Mouse (Mus musculus) embryonic facial prominence, embryonic 12.5 days (tissue): ENCODE measurements at regions not wholly inside any gene's neighbourhood (a gene's known extent, or its start where the extent isn't known, plus 50 kb on each side); places are given as distances from the start of the nearest gene placed in this dataset.

Source experiments
- ATAC-seq: fragments of 200-750 bp; cut with Nextera tagmentation; 2 replicates; pipeline ENCODE4 v1.8.0; 2017; ENCODE audit not compliant: insufficient number of reproducible peaks, insufficient read depth, low FRiP score, low TSS enrichment
- H3K27ac ChIP-seq: fragments of 300-500 bp; sonication (generic); 2 replicates; pipeline ENCODE4 v1.5.1; 2016; ENCODE audit warnings: mild to moderate bottlenecking
- H3K27me3 ChIP-seq: fragments of 300-500 bp; sonication (generic); 2 replicates; pipeline ENCODE4 v1.6.1; 2016; ENCODE audit warnings: mild to moderate bottlenecking, moderate library complexity
- H3K36me3 ChIP-seq: fragments of 300-500 bp; sonication (generic); 2 replicates; pipeline ENCODE4 v1.6.1; 2016; ENCODE audit warnings: mild to moderate bottlenecking
- H3K4me1 ChIP-seq: fragments of 300-500 bp; sonication (generic); 2 replicates; pipeline ENCODE4 v1.6.1; 2016
- H3K4me2 ChIP-seq: fragments of 300-500 bp; sonication (generic); replicated peaks from 2 replicates; pipeline ENCODE4 v1.6.1; 2016; ENCODE audit warnings: mild to moderate bottlenecking, moderate library complexity
- H3K4me3 ChIP-seq: fragments of 300-500 bp; sonication (generic); 2 replicates; pipeline ENCODE4 v1.5.1; 2016; ENCODE audit warnings: mild to moderate bottlenecking
- H3K9ac ChIP-seq: fragments of 300-500 bp; sonication (generic); 2 replicates; pipeline ENCODE4 v1.6.1; 2016; ENCODE audit warnings: mild to moderate bottlenecking, moderate library complexity
- H3K9me3 ChIP-seq: fragments of 300-500 bp; sonication (generic); 2 replicates; pipeline ENCODE4 v1.6.1; 2016; ENCODE audit warnings: mild to moderate bottlenecking, moderate library complexity
- WGBS: fragments of 180-500 bp; shearing (Covaris S2); methylation state at CpG from one replicate; pipeline ENCODE4 v1.1.7; 2016; 5-methylcytosine and 5-hydroxymethylcytosine counted together

DNA sequence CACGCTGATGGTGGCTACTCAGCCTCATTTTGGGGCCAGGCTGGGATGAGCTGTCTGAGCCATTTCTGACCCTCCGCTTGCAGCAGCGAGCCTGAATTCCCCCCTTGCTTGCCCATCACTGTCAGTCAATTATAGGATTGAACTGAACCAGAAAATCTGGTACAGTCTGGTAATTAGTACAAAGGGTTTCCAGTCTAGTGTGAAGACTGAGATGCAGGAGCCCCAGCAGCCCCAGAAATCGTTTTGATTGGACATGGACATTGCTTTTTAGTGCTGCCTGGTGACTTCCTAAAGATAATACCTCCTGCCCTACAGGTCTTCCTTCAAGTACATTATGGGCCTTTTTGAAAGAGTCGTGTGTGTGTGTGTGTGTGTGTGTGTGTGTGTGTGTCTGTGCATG lies 88.5 kb upstream of the Sox2 start:
- Histone ChIP-seq H3K9me3 (no peaks in the 10 kb centered on the region), H3K36me3 (no peaks in the 10 kb centered on the region), H3K4me3 (no peak overlapping the region), H3K4me2 (no peak overlapping the region), H3K9ac (no peak overlapping the region), H3K4me1 (peaks cover 5% of the 10 kb centered on the region; the same call in 1 of the 2 replicates), H3K27ac (no peak overlapping the region), H3K27me3 (no peaks in the 10 kb centered on the region)
- 23% methylated on average over 5 of the region's 5 CpGs for WGBS
- no peak for ATAC-seq

DNA sequence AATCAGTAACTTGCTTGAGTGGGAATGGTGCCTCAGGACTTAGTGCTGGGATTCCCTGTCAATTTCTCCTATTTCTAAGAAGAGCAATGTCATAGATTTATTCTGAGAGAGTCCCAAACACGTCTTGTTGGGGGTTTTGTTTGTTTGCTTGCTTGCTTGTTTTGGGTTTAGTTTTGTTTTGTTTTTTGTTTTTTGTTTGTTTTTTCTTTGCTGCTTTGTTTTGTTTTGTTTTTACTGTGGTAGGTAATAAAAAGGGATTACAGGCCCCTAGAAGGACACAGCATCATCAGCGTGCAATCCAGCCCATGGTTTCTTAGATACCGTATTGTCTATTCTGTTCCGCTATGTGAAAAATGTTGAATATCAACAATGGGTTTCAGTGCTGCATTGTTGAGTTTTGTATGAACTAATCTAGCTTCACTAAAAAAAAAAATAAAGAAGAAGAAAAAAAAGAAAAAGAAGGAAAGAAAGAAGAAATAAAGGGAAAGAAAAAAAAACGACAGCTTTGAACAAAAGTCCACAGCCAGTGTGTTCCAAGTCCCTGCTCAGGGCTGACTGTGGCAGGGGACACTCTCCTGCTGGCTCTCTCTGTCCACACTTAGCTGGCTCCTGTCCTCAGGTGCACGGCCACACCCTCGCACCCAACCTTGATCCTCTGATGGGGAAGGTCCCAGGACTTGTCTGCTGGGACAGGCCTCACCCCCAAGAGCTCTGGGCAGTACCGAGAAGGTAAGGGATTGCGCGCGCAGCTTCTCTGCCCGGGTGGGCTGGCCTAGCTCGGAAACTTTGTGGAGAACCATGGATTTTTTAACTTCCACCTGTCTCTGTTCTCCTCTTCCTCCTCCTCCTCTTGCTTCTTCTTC lies 90.1 kb upstream of the Sox2 start:
- no peak overlapping the region for H3K27ac ChIP-seq
- no peaks in the 10 kb centered on the region for H3K36me3 ChIP-seq
- peaks cover 5% of the 10 kb centered on the region; the same call in 1 of the 2 replicates for H3K4me1 ChIP-seq
- ATAC-seq = no peak
- no peaks in the 10 kb centered on the region for H3K9me3 ChIP-seq
- H3K9ac ChIP-seq = no peak overlapping the region
- no peaks in the 10 kb centered on the region for H3K27me3 ChIP-seq
- WGBS = 58% methylated on average over 13 of the region's 13 CpGs
- no peak overlapping the region for H3K4me3 ChIP-seq
- H3K4me2 ChIP-seq = 0 out of 2 replicates have a peak overlapping the region, but pooled peaks have one; percentile 4

DNA sequence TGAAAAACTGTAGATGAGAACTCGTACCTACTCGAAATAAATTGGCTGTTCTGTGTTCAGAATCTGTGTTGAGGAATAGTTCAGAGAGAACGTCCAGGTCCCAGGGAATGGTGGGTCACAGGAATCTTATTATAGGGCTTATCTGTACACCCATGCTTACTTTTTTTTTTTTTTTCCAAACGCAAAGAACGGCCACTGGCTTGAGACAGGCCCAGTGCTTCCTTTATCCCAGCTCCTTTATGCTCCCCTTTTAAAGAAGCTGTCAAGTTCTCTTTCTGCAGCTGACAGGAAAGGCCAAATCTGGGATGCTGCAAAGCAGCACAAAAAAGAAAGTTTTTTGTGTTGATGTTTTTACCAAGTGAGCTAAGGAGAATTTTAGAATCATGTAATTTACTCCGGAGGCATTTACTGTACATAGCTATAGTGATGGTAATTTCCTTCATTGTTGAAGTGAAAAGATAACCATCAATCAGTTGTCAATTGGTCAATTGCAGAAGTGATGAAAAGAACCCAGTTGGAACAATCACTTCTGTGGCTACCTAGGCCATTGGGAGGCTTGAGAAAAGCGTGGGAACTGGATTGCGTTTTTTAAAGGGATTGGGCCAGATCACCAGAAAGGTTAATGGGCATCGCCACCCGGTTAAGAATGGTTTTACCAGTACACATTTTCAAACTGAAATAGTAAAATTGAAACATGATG lies 91.2 kb upstream of the Sox2 start:
- Histone ChIP-seq H3K4me2 (no peak overlapping the region), H3K9ac (no peak overlapping the region), H3K27me3 (no peaks in the 10 kb centered on the region), H3K4me1 (peaks cover 5% of the 10 kb centered on the region; the same call in 1 of the 2 replicates), H3K36me3 (no peaks in the 10 kb centered on the region), H3K9me3 (no peaks in the 10 kb centered on the region), H3K27ac (no peak overlapping the region), H3K4me3 (no peak overlapping the region)
- no peak for ATAC-seq
- 65% methylated on average over 10 of the region's 10 CpGs for WGBS

DNA sequence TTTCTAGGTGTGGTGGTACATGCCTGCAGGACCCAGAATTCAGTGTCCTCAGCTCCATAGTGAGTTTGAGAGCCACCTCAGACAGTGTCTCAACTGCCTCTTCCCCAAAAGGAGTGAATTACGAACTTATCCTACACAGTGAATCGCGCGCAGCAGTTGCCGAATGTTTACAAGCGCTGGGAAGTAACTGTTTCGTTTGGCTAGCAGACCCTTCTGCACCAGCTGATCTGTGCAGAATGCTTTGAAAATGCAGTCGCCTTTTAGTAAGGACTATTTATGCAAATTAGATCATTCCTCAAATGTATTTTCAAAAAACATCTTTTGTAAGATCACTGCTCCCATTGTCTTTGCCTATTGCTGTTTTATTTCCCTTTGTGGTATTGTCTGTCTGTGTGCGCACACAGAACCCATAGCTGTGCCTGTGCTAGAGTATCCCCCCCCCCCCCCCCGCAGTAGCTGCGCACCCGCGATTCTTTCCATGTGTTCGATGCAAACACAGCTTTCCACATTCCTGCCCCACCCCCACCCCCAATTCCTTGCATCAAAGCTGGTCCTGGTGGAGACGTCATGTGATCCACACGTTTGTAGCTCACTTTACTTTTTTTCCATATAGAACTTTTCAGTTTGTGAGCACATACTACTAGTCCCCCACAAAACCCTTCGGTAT lies 97.5 kb upstream of the Sox2 start:
- Histone ChIP-seq H3K27me3 (no peaks in the 10 kb centered on the region), H3K27ac (no peak overlapping the region), H3K9me3 (no peaks in the 10 kb centered on the region), H3K4me3 (no peak overlapping the region), H3K9ac (no peak overlapping the region), H3K4me1 (peaks cover 3% of the 10 kb centered on the region; the same call in 1 of the 2 replicates), H3K4me2 (0 out of 2 replicates have a peak overlapping the region, but pooled peaks have one; percentile 17), H3K36me3 (no peaks in the 10 kb centered on the region)
- no peak for ATAC-seq
- WGBS = 43% methylated on average over 17 of the region's 17 CpGs

DNA sequence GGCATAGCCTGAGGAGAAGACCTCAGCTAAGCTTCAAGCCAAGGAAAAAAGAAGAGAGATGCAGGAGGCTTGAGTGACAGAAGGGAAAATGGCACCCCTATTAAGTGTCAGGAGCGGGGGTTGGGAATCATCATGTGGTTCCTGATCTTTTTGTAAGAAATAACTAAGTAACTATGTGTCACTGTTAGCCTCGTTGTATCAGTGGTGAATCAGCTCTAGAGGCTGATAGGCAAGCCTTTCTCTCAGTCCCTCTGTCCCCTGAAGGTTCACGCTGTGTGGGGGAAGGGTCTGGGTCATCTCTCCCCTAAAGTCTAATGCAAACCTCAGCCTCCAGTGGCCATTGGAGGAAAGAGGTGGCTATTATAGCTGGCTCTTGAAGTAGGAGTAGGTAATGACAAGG lies 99.1 kb upstream of the Sox2 start:
- H3K27me3 ChIP-seq = no peaks in the 10 kb centered on the region
- H3K36me3 ChIP-seq = no peaks in the 10 kb centered on the region
- WGBS = 51% methylated on average over 3 of the region's 3 CpGs
- no peak overlapping the region for H3K4me3 ChIP-seq
- no peak overlapping the region for H3K4me2 ChIP-seq
- ATAC-seq = no peak
- peaks cover 3% of the 10 kb centered on the region; the same call in 1 of the 2 replicates for H3K4me1 ChIP-seq
- no peak overlapping the region for H3K9ac ChIP-seq
- H3K27ac ChIP-seq = no peak overlapping the region
- H3K9me3 ChIP-seq = no peaks in the 10 kb centered on the region

DNA sequence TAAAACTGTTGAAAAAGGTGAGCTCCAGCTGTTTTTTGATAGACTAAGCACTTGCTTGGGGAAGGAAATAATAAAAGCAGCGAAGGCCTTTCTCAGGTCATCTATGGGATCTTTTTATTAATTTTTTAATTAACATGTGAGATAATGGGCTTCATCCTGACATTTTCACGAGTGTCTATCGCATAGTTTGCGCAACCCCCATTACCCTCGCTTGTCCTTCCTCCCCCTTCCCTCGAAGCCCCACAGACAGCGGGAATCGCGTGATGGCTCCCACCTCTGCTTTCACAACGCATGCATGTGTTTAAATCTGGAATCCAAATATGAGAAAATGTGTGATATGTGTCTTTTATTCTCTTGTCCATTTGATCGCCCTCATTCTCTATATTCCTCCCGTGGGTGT lies 100.0 kb upstream of the Sox2 start:
- no peaks in the 10 kb centered on the region for H3K27me3 ChIP-seq
- H3K9ac ChIP-seq = no peak overlapping the region
- H3K4me1 ChIP-seq = peaks cover 3% of the 10 kb centered on the region; the same call in 1 of the 2 replicates
- H3K4me3 ChIP-seq = no peak overlapping the region
- no peak overlapping the region for H3K4me2 ChIP-seq
- ATAC-seq = no peak
- H3K9me3 ChIP-seq = no peaks in the 10 kb centered on the region
- no peaks in the 10 kb centered on the region for H3K36me3 ChIP-seq
- no peak overlapping the region for H3K27ac ChIP-seq
- WGBS = 82% methylated on average over 12 of the region's 12 CpGs

DNA sequence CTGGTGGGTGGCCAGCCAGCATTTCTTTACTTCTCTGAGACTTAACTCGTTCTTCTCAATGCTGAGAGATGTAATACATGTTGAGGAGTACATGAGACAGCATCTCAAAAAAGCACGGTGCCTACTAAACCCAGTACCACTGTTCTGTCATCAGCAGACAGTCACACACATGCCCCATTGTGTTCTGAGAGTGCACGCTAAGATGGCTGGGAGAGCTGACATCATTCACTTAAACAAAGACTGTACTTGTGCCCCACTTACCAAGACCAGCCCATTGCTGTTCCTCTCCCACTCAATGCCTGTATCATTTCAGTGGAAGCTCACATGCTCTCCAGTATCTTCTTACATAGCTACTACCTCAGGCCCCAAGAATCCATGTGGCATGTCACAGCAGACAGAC lies 117.8 kb upstream of the Sox2 start:
- Histone ChIP-seq H3K9ac (no peak overlapping the region), H3K36me3 (no peaks in the 10 kb centered on the region), H3K9me3 (peaks cover 2% of the 10 kb centered on the region; the same call in 1 of the 2 replicates), H3K4me3 (no peak overlapping the region), H3K4me2 (no peak overlapping the region), H3K27ac (no peak overlapping the region), H3K4me1 (peaks cover 9% of the 10 kb centered on the region; the same call in 1 of the 2 replicates), H3K27me3 (no peaks in the 10 kb centered on the region)
- ATAC-seq = 0 out of 2 replicates have a peak, but pooled peaks have one; percentile 56
- WGBS = 36% methylated on average over 3 of the region's 3 CpGs

DNA sequence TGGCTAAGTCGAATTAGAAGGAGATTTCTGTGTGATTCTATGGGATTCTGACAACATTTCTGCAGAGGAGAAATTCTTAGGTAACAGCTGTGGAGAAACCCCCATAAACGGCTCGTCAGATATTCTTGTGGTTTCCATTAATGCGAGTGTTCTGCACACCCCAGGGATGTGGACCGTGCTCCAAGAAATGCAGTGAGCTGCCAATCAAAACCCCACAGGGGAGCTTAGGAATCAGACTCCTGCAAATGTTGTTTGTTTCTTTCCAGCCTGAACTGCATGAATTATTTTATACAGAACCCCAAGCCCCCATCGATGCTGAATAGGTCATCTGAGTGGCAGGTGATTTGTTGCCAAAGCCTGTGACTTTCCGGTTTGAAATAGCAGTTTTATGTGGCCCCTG lies 118.4 kb upstream of the Sox2 start:
- no peak overlapping the region for H3K9ac ChIP-seq
- H3K9me3 ChIP-seq = peaks cover 5% of the 10 kb centered on the region; the same call in 1 of the 2 replicates
- no peak overlapping the region for H3K27ac ChIP-seq
- H3K4me1 ChIP-seq = peaks cover 9% of the 10 kb centered on the region; the same call in 1 of the 2 replicates
- WGBS = 50% methylated on average over 7 of the region's 7 CpGs
- H3K27me3 ChIP-seq = no peaks in the 10 kb centered on the region
- H3K36me3 ChIP-seq = no peaks in the 10 kb centered on the region
- no peak for ATAC-seq
- no peak overlapping the region for H3K4me2 ChIP-seq
- no peak overlapping the region for H3K4me3 ChIP-seq

DNA sequence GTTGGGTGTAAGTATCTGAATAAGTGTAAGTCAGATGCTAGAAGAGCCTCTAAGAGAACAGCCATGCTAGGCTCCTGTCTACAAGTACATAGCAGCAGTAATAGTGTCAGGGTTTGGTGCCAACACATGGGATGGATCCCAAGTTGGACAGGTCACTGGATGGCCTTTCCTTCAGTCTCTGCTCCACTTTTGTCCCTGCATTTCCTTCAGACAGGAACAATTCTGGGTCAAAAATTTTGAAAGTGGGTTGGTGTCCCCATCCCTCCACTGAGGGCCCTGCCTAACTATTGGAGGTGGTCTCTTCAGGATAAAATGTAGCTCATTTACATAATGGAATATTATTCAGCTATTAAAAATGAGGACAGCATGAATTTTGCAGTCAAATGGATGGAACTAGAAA lies 122.7 kb upstream of the Sox2 start:
- Histone ChIP-seq H3K4me2 (no peak overlapping the region), H3K9ac (no peak overlapping the region), H3K4me1 (peaks cover 8% of the 10 kb centered on the region; the same call in 1 of the 2 replicates), H3K9me3 (peaks cover 12% of the 10 kb centered on the region; the same call in 1 of the 2 replicates), H3K27ac (no peak overlapping the region), H3K27me3 (no peaks in the 10 kb centered on the region), H3K4me3 (no peak overlapping the region), H3K36me3 (no peaks in the 10 kb centered on the region)
- no peak for ATAC-seq

DNA sequence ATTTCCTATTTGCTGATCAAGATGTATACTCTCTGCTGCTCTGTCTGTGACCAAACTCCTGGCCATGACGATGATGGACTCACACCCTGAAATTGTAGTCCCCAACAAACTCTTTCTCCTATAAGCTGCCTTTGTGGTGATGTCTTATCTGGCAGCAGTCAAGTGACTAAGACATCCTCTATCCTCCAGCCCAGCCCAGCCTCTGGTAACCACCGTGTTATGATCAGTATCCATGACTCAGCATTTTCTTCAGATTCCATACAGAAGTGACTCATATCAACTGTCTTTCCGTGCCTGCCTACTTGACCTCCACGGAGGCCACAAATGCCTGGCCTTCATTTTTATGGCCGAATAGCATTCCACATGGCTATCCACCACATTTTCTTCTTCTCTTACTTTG lies 124.5 kb upstream of the Sox2 start:
- Histone ChIP-seq H3K9ac (no peak overlapping the region), H3K4me3 (no peak overlapping the region), H3K27me3 (no peaks in the 10 kb centered on the region), H3K4me2 (no peak overlapping the region), H3K9me3 (peaks cover 12% of the 10 kb centered on the region; the same call in 1 of the 2 replicates), H3K36me3 (no peaks in the 10 kb centered on the region), H3K27ac (no peak overlapping the region), H3K4me1 (no peaks in the 10 kb centered on the region)
- WGBS = 86% methylated on average over 5 of the region's 5 CpGs
- no peak for ATAC-seq

DNA sequence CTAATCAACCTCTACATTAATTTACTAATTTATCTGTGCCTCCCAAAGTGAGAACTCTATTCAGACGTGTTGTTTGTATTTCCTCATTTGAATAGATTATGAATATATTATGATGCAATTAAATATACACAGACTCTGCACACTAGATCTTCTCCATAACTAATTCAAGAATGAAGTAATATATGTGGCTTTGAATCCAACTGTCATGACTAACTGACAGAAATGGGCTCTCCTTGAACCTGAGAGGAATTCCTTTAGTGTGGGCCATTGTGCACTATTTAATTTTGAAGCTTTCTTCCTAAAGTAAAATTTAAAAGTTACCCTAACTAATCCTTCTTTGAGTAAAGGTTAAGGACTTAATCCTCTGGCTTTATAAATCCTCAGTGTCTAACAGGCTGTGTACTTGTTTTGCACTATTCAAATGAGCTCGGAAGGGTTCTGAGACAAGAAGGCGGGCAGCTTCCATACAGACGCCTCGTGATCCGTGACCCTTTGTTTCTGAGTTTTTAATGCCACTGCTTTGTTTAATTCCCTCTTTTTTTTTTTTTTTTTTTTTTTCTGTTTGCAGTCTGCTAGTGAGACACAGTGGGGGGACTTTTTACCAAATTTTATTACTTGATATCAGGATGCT lies 128.0 kb upstream of the Sox2 start:
- 75% methylated on average over 6 of the region's 6 CpGs for WGBS
- no peaks in the 10 kb centered on the region for H3K36me3 ChIP-seq
- H3K4me2 ChIP-seq = no peak overlapping the region
- H3K9me3 ChIP-seq = peaks cover 9% of the 10 kb centered on the region; the same call in 1 of the 2 replicates
- no peak for ATAC-seq
- no peak overlapping the region for H3K27ac ChIP-seq
- no peaks in the 10 kb centered on the region for H3K27me3 ChIP-seq
- no peak overlapping the region for H3K4me3 ChIP-seq
- no peak overlapping the region for H3K9ac ChIP-seq
- no peaks in the 10 kb centered on the region for H3K4me1 ChIP-seq
